Mouse (Mus musculus): ENCODE measurements around the gene Zdhhc4. TPM values are rescaled to one million over a fixed set of nuclear protein-coding genes. Genes with fewer than 3 reads are reported as not detected.

Gene Zdhhc4
- polyA plus RNA-seq, 1 experiment from 2014 or later, result 71.9 TPM

- peak within 1 kb of the TSS; percentile 96 for H3K4me3 ChIP-seq (ENCODE audit: low read depth, low read length)
- ATAC-seq (replicated peaks; ENCODE audit: low FRiP score) (peak; percentile 87), DNase-seq (ENCODE audit: low spot score) (peak; percentile 81)
- WGBS, result 1% methylated on average over 67 of the region's 79 CpGs
- H3K36me3 ChIP-seq (ENCODE audit: control insufficient read depth, insufficient read depth, low read length), result no peaks in the 10 kb centered on the region
- H3K27me3 ChIP-seq (ENCODE audit: control insufficient read depth, insufficient read depth, low read length), result no peaks in the 10 kb centered on the region
- H3K27ac ChIP-seq (ENCODE audit: low read depth, low read length), result peak within 1 kb of the TSS; percentile 46; the same call in 1 of the 2 replicates
- H3K9me3 ChIP-seq (ENCODE audit: control insufficient read depth, low read length), result no peaks in the 10 kb centered on the region
- peaks cover 11% of the 10 kb centered on the region for H3K4me1 ChIP-seq (replicated peaks; ENCODE audit: control insufficient read depth, insufficient read depth, low read length)
- peak within 1 kb of the TSS; percentile 96 for H3K4me2 ChIP-seq (ENCODE audit: low read depth, low read length, severe bottlenecking)
- H3K9ac ChIP-seq (ENCODE audit: low read length), result peak within 1 kb of the TSS; percentile 97
Observed at GRCm38 (mm10) chr5:143269363-143270150, 59.5 kb downstream of the Zdhhc4 start, which contains the start of gene Zfp316. Gene Zfp316, minus strand, starts transcription at chr5:143270022.

- DNase-seq (ENCODE audit: low spot score), result no peak
- ATAC-seq (replicated peaks; ENCODE audit: low FRiP score), result no peak
- Histone ChIP-seq H3K4me1 (replicated peaks; ENCODE audit: control insufficient read depth, insufficient read depth, low read length) (peaks cover 11% of the 10 kb centered on the region), H3K9me3 (ENCODE audit: control insufficient read depth, low read length) (no peaks in the 10 kb centered on the region), H3K4me3 (ENCODE audit: low read depth, low read length) (peak overlapping the region; percentile 96), H3K9ac (ENCODE audit: low read length) (peak overlapping the region; percentile 97), H3K27ac (ENCODE audit: low read depth, low read length) (0 out of 2 replicates have a peak overlapping the region, but pooled peaks have one; percentile 46), H3K36me3 (ENCODE audit: control insufficient read depth, insufficient read depth, low read length) (no peaks in the 10 kb centered on the region), H3K4me2 (ENCODE audit: low read depth, low read length, severe bottlenecking) (peak overlapping the region; percentile 96), H3K27me3 (ENCODE audit: control insufficient read depth, insufficient read depth, low read length) (no peaks in the 10 kb centered on the region)
- WGBS, result 23% methylated on average over 8 of the region's 8 CpGs
Observed at GRCm38 (mm10) chr5:143268985-143269362, 60.1 kb downstream of the Zdhhc4 start.

GRCm38 (mm10) chr5:143266794-143267193 lies 62.3 kb downstream of the Zdhhc4 start:
- Histone ChIP-seq H3K4me3 (ENCODE audit: low read depth, low read length) (no peak overlapping the region), H3K27me3 (ENCODE audit: control insufficient read depth, insufficient read depth, low read length) (no peaks in the 10 kb centered on the region), H3K27ac (ENCODE audit: low read depth, low read length) (no peak overlapping the region), H3K4me2 (ENCODE audit: low read depth, low read length, severe bottlenecking) (no peak overlapping the region), H3K36me3 (ENCODE audit: control insufficient read depth, insufficient read depth, low read length) (peaks cover 3% of the 10 kb centered on the region), H3K4me1 (replicated peaks; ENCODE audit: control insufficient read depth, insufficient read depth, low read length) (peaks cover 11% of the 10 kb centered on the region), H3K9me3 (ENCODE audit: control insufficient read depth, low read length) (no peaks in the 10 kb centered on the region), H3K9ac (ENCODE audit: low read length) (no peak overlapping the region)
- ATAC-seq (replicated peaks; ENCODE audit: low FRiP score) (no peak), DNase-seq (ENCODE audit: low spot score) (no peak)
- 86% methylated on average over 6 of the region's 6 CpGs for WGBS

Other genes starting within 250 kb of the Zdhhc4 start
- gene Rnf216, start 216.3 kb downstream of the Zdhhc4 start, polyA plus RNA-seq (2014; fragmentation: Nextera tagmentation; extraction: Ambion mirVana), result 38.6 and 42.7 TPM in 2 replicates
- gene Olfr718-ps1, start 181.7 kb downstream of the Zdhhc4 start, polyA plus RNA-seq (2014; fragmentation: Nextera tagmentation; extraction: Ambion mirVana), result 0.07 TPM in 1 of 2 replicates, not detected in the other
- 15.9 and 17.2 TPM in 2 replicates for gene Rbak, start 148.5 kb downstream of the Zdhhc4 start, polyA plus RNA-seq (2014; fragmentation: Nextera tagmentation; extraction: Ambion mirVana)
- gene Spdye4b, start 148.2 kb downstream of the Zdhhc4 start, polyA plus RNA-seq (2014; fragmentation: Nextera tagmentation; extraction: Ambion mirVana), result not detected in 2 replicates
- gene Spdye4a, start 102.4 kb downstream of the Zdhhc4 start, polyA plus RNA-seq (2014; fragmentation: Nextera tagmentation; extraction: Ambion mirVana), result not detected in 2 replicates
- 30.4 and 31.0 TPM in 2 replicates for gene Zfp12, start 94.1 kb downstream of the Zdhhc4 start, polyA plus RNA-seq (2014; fragmentation: Nextera tagmentation; extraction: Ambion mirVana)
- gene Zfp316, start 59.2 kb downstream of the Zdhhc4 start, polyA plus RNA-seq (2014; fragmentation: Nextera tagmentation; extraction: Ambion mirVana), result 3.5 and 4.2 TPM in 2 replicates
- gene Zfp853, start 35.6 kb downstream of the Zdhhc4 start, polyA plus RNA-seq (2014; fragmentation: Nextera tagmentation; extraction: Ambion mirVana), result not detected in 2 replicates
- gene E130309D02Rik, start 13.9 kb downstream of the Zdhhc4 start, polyA plus RNA-seq (2014; fragmentation: Nextera tagmentation; extraction: Ambion mirVana), result 65.8 and 75.0 TPM in 2 replicates
- 0.31 and 0.64 TPM in 2 replicates for gene Grid2ip, start 28.1 kb upstream of the Zdhhc4 start, polyA plus RNA-seq (2014; fragmentation: Nextera tagmentation; extraction: Ambion mirVana)
- 190 and 196 TPM in 2 replicates for gene Kdelr2, start 74.6 kb upstream of the Zdhhc4 start, polyA plus RNA-seq (2014; fragmentation: Nextera tagmentation; extraction: Ambion mirVana)
- gene Daglb, start 135.3 kb upstream of the Zdhhc4 start, polyA plus RNA-seq (2014; fragmentation: Nextera tagmentation; extraction: Ambion mirVana), result 12.5 and 13.8 TPM in 2 replicates
- gene Rac1, start 198.8 kb upstream of the Zdhhc4 start, polyA plus RNA-seq (2014; fragmentation: Nextera tagmentation; extraction: Ambion mirVana), result 464 and 491 TPM in 2 replicates